Mouse (Mus musculus) stomach, postnatal 0 days (tissue): ENCODE measurements at regions not wholly inside any gene's neighbourhood (a gene's known extent, or its start where the extent isn't known, plus 50 kb on each side); places are given as distances from the start of the nearest gene placed in this dataset.

Source experiments
- CTCF ChIP-seq: IDR thresholded peaks from 2 replicates; pipeline ENCODE4 v1.5.1; 2016; ENCODE audit warnings: antibody characterized with exemption, low read depth, mild to moderate bottlenecking, moderate library complexity
- EP300 ChIP-seq: optimal IDR thresholded peaks from 2 replicates; pipeline ENCODE3; 2016; ENCODE audit warnings: antibody characterized with exemption

DNA sequence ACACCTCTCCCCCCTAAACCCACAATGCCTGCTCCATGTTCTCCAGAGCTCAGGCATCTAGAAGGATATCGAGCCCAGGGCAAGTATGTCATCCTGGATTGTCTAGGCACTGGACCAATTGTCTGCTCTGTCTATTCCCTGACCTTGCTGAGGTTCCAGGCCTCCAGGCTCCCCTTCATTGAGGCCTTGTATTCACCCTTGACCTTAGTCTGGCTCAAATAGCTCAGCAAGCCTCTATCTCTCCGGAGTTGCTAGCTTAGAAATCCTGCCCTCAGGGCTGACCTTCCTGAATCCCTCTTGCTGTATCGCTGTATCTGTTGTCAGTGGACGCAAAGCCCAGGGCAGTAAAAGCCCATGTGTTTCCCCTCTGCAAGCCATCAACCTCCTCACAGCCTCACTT is 85.0 kb downstream of the Dll1 start:
- no peak for TF ChIP-seq CTCF
- no peak for TF ChIP-seq EP300
